Mouse (Mus musculus) kidney, adult 18-20 months (tissue): ENCODE data around the gene Sarnp.

Experiments used
- DNase-seq: peaks from one replicate; pipeline ENCODE4 v3.0.0; 2021

Gene Sarnp

DNA sequence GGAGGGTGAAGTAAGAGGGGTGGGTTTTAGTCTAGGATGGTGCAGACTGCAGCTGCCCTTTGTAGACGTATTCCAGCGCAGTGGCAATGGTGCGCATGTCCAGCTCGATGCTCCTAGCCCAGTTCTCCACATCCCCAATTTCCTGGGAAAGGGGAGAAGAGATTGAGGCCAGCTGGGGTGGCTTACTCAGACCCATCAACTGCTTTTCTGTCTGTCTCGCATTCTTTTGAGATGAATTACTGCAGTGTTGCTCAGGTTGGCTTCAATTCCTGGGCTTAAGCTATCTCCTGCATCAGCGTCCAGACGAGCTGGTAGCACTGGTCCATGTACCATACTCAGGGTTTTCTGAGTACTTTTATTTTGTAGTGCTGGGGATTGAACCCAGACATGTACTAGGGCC is 102.8 kb downstream of the Sarnp start:
- no peak for DNase-seq

DNA sequence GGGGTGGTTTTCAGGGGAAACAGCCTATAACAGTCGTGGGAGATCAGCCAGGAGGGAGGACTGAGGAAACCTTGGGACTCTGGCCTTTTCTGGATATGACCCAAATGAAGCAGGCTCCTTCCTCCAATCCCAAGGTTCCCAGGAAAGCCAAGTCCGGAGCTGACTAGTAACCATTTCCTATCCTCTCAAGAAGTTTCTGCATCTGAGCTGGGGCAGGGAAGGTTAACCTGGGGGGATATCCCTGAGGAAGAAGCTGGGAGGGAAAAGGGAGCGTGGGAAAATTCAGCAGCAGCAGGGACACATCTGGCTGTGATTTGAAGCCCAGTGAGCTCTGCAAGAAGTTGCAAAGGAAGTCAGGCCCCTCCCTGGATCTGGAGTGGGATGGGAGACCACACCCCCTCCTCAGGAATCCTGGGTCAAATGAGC is 103.6 kb downstream of the Sarnp start:
- peak; percentile 46 for DNase-seq

DNA sequence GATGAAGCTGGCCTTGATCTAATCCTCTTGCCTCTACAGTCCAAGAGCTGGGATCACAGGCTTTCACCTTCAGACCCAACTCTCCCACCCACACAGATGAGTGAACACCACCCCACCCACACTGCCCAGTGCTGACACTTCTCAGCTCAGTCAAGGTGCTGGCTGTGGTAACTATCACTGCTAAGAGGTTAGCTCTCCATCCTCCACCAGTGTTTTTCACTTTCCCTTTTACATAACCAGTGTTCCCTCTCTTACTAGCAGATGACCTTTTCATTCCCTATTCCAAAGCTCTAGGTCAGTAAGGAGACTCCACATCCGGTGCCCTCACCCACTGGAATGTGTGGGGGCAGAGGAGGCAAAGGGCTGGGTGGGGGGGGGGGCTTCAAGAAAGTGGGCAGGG is 104.1 kb downstream of the Sarnp start:
- DNase-seq: no peak

DNA sequence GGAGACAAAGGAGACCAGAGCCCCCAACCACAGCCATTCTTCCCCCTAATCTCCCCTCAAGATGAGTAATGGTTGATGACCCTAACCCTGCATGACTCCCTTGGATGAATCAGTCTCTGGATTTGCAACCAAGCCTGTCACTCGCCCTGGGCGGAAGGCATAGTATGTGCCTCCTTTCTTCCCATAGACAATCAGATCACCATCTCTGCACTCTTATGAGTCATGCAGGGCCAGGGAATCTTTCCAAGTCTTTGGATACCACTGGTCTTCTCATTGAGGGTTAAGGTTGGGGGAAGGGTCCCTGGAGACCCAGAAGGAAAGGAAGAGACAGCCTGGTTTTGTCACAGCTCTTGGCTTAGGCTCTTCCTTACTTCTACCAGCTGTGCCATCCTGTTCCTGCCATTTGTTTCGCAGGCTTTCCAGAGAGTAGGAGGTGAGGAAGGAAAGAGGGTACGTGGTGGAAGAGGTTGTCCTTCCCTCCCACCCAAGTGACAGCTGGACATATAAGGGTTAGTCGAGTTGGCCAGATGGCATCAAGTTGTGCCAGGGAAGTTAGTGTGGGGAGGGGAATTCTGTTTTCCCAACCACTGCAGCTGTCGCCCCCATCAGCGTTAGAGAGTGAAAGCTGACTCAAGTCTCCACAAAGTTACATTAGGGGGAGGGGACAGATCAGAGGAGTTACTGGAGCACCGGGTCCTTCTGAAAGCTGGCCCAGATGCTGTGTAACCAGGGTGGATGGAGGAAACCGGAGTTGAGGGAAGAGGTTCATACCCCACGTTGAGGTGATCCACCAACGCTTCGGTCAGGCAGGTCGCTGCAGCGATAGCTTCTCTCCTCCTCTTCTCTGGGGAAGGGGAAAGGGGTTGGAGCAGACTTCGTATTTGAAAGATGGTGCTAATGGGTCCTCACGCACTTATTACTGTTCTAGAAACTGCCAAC is 105.0 kb downstream of the Sarnp start:
- no peak for DNase-seq

DNA sequence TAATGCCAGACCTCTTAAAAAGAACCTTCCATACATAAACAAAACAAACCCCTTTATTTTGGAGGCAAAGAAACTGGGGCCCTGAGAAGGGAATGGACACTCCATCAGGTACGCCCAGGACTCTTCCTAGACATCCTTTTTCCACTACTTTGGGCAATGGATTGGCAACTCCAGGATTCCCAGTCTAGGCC is 105.6 kb downstream of the Sarnp start, which contains the start of gene Rdh5:
TSS of gene Rdh5 (minus strand) at position 67 of the 191 bp plus-strand sequence.
- DNase-seq: no peak

DNA sequence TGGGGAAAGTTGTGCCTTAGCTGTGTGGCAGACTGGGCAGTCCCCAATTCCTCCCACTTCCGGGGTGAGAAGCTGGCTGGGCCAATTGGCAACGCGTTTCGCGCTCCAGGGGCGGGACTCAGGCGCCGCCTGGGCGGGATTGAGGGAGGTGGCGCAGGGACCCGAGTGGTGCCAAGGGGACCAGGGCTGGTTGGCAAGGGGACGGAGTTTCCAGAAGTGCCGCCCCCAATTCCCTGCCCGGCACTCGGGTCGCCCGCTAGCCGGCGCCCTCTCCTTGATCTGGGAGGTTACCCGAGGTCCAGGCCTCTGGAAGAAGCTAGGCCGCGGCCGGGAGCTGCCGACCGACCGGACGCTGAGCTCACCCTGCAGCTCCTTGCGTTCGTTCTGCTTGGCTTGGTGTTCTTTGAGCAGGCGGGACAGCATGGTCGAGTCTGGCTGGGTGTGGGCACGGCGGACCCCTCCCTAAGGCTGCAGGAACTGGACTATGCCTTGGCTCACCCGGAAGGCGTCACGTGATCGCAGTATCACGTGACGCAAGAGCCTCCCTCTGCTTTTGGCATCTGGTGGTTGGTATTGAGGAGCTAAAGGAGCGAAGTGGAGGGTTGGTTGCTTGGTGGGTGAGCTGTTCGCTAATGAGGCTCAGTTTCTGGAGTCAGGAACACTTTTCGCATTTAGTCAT is 106.0 kb downstream of the Sarnp start:
- DNase-seq: peak; percentile 96

DNA sequence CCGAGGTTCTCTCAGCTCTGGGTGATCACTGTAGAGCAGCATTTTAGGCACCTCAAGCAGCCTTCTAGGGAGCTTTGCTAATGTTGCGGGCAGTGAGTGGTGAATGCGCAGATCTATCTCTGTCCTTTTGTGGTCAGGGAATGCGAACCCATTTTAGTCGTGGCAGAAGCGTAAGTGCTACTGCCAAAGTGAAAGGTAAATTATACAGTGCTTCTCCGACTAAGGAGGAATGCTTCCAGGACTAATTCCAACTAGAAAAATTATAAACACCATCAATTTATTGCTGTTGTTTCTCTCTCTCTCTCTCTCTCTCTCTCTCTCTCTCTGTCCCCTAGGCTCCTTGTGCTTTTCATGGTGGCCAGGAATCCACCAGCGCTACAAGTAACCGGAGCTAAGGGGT is 106.8 kb downstream of the Sarnp start, which contains the start of gene Bloc1s1:
TSS of gene Bloc1s1 (minus strand) at position 101 of the 400 bp plus-strand sequence.
- peak; percentile 39 for DNase-seq
